Mouse (Mus musculus): ENCODE measurements at regions not wholly inside any gene's neighbourhood (a gene's known extent, or its start where the extent isn't known, plus 50 kb on each side); places are given as distances from the start of the nearest gene placed in this dataset.

DNA sequence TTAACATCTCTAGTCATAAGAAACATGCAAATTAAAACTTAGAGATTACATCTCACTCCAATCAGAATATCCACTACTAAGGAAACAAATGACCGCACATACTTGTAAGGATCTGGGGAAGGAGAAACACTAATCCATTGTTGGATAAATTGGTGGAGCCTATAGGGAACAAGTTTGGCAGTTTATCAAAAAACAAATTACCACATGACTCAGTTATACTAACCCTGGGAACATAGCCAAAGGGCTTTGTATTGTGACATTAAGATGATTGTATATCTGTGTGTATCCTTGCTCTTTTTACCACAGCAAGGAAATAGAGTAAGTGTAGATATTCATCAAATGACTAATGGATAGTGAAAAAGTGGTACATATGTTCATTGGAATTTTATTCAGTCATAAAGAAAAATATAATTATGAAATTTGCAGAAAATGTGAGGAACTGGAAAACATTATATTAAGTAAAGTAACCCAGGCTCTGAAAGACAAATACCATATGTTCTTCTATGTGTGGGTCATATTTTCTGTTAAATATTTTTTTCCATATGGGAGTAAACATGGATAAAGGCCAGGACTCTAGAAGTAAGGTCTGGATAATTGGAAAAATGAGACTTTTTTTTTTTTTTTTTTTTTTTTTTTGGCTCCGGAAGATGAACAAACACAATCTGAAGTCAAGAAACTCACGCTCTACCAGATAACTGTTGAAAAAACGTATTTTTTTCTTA lies 430.6 kb downstream of the Dmac1 start:
- 70% methylated on average over 4 of the region's 4 CpGs for WGBS
- Histone ChIP-seq H3K27ac (ENCODE audit: low read depth, low read length) (no peak overlapping the region), H3K36me3 (ENCODE audit: insufficient read depth) (no peaks in the 10 kb centered on the region), H3K4me1 (ENCODE audit: insufficient read depth) (no peaks in the 10 kb centered on the region), H3K4me2 (ENCODE audit: low read depth) (no peak overlapping the region), H3K27me3 (ENCODE audit: insufficient read depth, low read length) (no peaks in the 10 kb centered on the region), H3K9ac (no peak overlapping the region), H3K9me3 (ENCODE audit: low read length) (no peaks in the 10 kb centered on the region), H3K4me3 (ENCODE audit: low read depth, low read length) (no peak overlapping the region)
- TF ChIP-seq CTCF (IDR thresholded peaks at IDR 0.05; ENCODE audit: low read depth), result no peak
- ATAC-seq (no peak), DNase-seq (no peak)

DNA sequence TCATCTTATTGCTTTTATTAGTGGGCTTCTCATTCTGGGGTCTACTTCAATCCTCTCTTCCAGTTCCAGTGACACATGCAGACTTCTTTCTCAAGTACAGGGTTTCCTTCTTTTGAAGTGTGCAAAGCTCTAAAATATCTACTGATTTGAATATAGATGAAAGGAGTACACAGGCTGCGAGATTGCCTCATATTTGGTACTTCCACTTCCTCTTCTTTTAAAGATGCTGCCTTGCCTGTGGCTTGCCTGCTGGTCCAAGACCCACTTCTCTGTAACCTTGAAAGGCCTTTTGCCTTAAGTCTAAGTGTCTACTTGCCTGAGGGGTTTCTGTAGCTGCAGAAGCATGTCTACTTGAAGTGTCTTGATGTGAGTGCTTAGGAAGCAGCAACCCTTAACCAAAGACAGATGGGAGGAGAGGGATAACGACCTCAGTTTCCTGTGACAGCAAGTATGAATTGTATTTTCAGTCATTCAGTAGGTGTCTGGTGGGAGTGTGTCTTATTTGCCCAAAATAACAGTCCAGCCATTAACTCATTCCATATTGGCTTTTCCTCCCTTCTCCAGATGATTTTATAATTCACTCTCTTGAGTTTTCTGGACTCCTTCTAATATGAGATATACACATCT lies 479.8 kb downstream of the Dmac1 start:
- Histone ChIP-seq H3K36me3 (ENCODE audit: insufficient read depth) (no peaks in the 10 kb centered on the region), H3K27me3 (ENCODE audit: insufficient read depth, low read length) (no peaks in the 10 kb centered on the region), H3K4me2 (ENCODE audit: low read depth) (no peak overlapping the region), H3K4me1 (ENCODE audit: insufficient read depth) (no peaks in the 10 kb centered on the region), H3K9ac (no peak overlapping the region), H3K4me3 (ENCODE audit: low read depth, low read length) (no peak overlapping the region), H3K27ac (ENCODE audit: low read depth, low read length) (no peak overlapping the region), H3K9me3 (ENCODE audit: low read length) (no peaks in the 10 kb centered on the region)
- DNase-seq (no peak), ATAC-seq (no peak)
- 62% methylated on average over 2 of the region's 2 CpGs for WGBS
- TF ChIP-seq CTCF (IDR thresholded peaks at IDR 0.05; ENCODE audit: low read depth), result no peak

DNA sequence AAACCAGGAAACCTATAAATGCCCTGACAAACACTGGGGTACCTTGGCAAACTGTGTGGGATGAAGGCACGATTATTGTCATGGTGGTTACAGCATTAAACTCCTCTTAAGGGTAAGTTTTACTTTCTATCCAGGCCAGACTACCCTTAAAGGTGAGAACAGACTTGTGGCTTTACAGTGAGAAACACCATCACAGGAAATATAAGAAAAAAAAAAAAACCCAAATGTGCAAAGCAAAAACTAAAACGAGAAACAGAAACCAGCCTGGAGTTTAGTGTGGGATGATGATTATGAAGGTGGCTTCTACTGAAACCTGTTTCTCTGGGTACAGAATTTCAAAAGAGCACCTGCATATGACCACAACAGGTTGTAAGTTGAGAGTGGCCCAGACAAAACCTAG lies 480.6 kb downstream of the Dmac1 start:
- 87% methylated on average over 2 of the region's 2 CpGs for WGBS
- H3K4me1 ChIP-seq (ENCODE audit: insufficient read depth), result no peaks in the 10 kb centered on the region

DNA sequence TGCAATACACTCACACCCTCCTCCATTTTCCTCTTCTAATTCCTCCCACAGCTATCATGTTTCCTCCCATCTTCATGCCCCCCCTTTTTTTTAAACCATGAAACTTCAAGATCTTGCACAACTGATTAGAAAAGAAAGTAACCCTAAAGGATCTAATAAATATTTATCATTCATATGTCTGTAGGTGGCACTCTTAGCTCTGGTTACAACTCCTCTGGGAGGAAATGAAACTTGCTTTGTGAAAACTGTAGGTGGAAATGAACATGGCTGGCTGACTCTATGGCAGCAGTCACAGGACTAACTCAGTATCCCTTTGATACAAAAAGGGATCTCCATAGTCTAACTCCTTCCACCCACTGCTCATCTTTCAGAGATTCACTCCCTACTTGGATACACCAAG lies 481.4 kb downstream of the Dmac1 start:
- Histone ChIP-seq H3K36me3 (ENCODE audit: insufficient read depth) (no peaks in the 10 kb centered on the region), H3K9me3 (ENCODE audit: low read length) (no peaks in the 10 kb centered on the region), H3K27ac (ENCODE audit: low read depth, low read length) (no peak overlapping the region), H3K27me3 (ENCODE audit: insufficient read depth, low read length) (no peaks in the 10 kb centered on the region), H3K9ac (no peak overlapping the region), H3K4me3 (ENCODE audit: low read depth, low read length) (no peak overlapping the region), H3K4me1 (ENCODE audit: insufficient read depth) (no peaks in the 10 kb centered on the region), H3K4me2 (ENCODE audit: low read depth) (no peak overlapping the region)
- no peak for ATAC-seq
- DNase-seq, result peak; percentile 11
- peak; percentile 33 for TF ChIP-seq CTCF (IDR thresholded peaks at IDR 0.05; ENCODE audit: low read depth)

More for the DNA sequence above, 480.6 kb downstream of the Dmac1 start:
- Histone ChIP-seq H3K36me3 (ENCODE audit: insufficient read depth) (no peaks in the 10 kb centered on the region), H3K4me3 (ENCODE audit: low read depth, low read length) (no peak overlapping the region), H3K9ac (no peak overlapping the region), H3K27me3 (ENCODE audit: insufficient read depth, low read length) (no peaks in the 10 kb centered on the region), H3K9me3 (ENCODE audit: low read length) (no peaks in the 10 kb centered on the region), H3K4me2 (ENCODE audit: low read depth) (no peak overlapping the region), H3K27ac (ENCODE audit: low read depth, low read length) (no peak overlapping the region)
- no peak for DNase-seq
- TF ChIP-seq CTCF (IDR thresholded peaks at IDR 0.05; ENCODE audit: low read depth), result no peak
- ATAC-seq, result no peak

DNA sequence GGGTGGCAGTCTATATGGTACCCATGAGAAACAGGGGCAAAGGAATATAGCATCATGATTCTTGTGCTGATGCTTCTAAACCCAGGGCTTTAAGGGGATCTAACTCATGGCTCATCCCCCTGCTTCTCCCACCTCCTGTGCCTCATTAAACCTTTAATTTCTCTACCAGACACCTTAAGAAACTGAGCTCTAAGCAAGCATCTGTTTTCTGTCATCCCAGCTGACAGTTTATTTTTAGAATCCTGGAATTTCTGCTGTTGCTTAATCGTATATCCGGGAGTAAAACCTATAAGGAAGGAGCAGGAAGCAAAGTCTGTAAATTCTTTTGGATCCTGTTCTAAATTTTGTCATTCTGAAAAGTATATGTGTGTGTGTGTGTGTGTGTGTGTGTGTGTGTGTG lies 505.7 kb downstream of the Kdm4c start:
- Histone ChIP-seq H3K27me3 (ENCODE audit: insufficient read depth, low read length) (no peaks in the 10 kb centered on the region), H3K4me3 (ENCODE audit: low read depth, low read length) (no peak overlapping the region), H3K36me3 (ENCODE audit: insufficient read depth) (no peaks in the 10 kb centered on the region), H3K9ac (no peak overlapping the region), H3K4me2 (ENCODE audit: low read depth) (no peak overlapping the region), H3K27ac (ENCODE audit: low read depth, low read length) (no peak overlapping the region), H3K9me3 (ENCODE audit: low read length) (no peaks in the 10 kb centered on the region), H3K4me1 (ENCODE audit: insufficient read depth) (no peaks in the 10 kb centered on the region)
- peak; percentile 1 for DNase-seq
- TF ChIP-seq CTCF (IDR thresholded peaks at IDR 0.05; ENCODE audit: low read depth), result no peak
- 62% methylated on average over 2 of the region's 2 CpGs for WGBS
- no peak for ATAC-seq

DNA sequence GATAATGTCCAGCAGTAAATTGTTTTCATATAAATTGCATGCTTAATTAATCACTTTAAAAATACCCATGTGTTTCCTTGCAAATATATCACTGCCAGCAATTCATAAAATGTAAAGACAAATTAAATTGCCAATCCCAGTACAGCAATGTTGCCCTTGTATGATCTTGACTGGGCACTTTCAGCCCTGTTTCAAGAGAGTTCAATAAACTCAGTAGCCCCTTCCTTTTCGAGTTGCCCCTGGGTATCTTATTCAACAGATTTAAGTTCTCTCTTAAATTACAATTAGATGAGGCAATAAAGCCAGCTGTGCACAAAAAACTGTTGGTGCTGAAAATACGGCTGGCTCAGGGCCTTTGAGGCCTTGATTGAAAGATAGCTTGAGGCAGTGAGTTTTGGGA lies 497.3 kb downstream of the Kdm4c start:
- 39% methylated on average over 2 of the region's 2 CpGs for WGBS
- H3K9me3 ChIP-seq (ENCODE audit: low read length), result no peaks in the 10 kb centered on the region
- no peak overlapping the region for H3K4me3 ChIP-seq (ENCODE audit: low read depth, low read length)
- no peak overlapping the region for H3K27ac ChIP-seq (ENCODE audit: low read depth, low read length)
- no peak overlapping the region for H3K4me2 ChIP-seq (ENCODE audit: low read depth)
- TF ChIP-seq CTCF (IDR thresholded peaks at IDR 0.05; ENCODE audit: low read depth), result no peak
- H3K36me3 ChIP-seq (ENCODE audit: insufficient read depth), result no peaks in the 10 kb centered on the region
- H3K27me3 ChIP-seq (ENCODE audit: insufficient read depth, low read length), result no peaks in the 10 kb centered on the region
- no peaks in the 10 kb centered on the region for H3K4me1 ChIP-seq (ENCODE audit: insufficient read depth)
- ATAC-seq (no peak), DNase-seq (no peak)
- H3K9ac ChIP-seq, result no peak overlapping the region
